Comparison of ENCODE assay signal across 9 mouse cellular contexts in genomic region chr5:72984091-72984490, GRCm38 (mm10). TPM values are rescaled to one million over a fixed set of nuclear protein-coding genes. Genes with fewer than 3 reads are reported as not detected.
DNase-seq lines count a peak whose midpoint lies in the region; ATAC-seq and TF ChIP-seq lines count a peak whose summit lies in the region.
"Had no signal": no experiment of that assay in that cellular context is flagged by ENCODE, and none has a peak within 500 bp of the region (broad histone marks: within the 10 kb centered on the region; RNA-seq: fewer than 3 reads in every experiment).

No protein-coding gene starts in this region.

- no peak overlapping the region for H3K9ac ChIP-seq in embryonic facial prominence, embryonic 11.5 days (replicated peaks; ENCODE audit: low read length)
- H3K9ac ChIP-seq in embryonic facial prominence, embryonic 14.5 days (ENCODE audit: low read depth, low read length), result no peak overlapping the region
- H3K9ac ChIP-seq: neural tube, embryonic 13.5 days had no signal

- no peaks in the 10 kb centered on the region for H3K9me3 ChIP-seq in embryonic facial prominence, embryonic 11.5 days (replicated peaks; ENCODE audit: control insufficient read depth, low read length)
- H3K9me3 ChIP-seq in embryonic facial prominence, embryonic 10.5 days, result no peaks in the 10 kb centered on the region
- no peaks in the 10 kb centered on the region for H3K9me3 ChIP-seq in embryonic facial prominence, embryonic 14.5 days (ENCODE audit: control insufficient read depth, low read length)
- H3K9me3 ChIP-seq: neural tube, embryonic 13.5 days had no signal

- 1% methylated on average over 2 of the region's 2 CpGs for WGBS in embryonic facial prominence, embryonic 11.5 days
- 8% methylated on average over 2 of the region's 2 CpGs for WGBS in embryonic facial prominence, embryonic 10.5 days
- 3% methylated on average over 2 of the region's 2 CpGs for WGBS in embryonic facial prominence, embryonic 14.5 days

- intact Hi-C loops in left cerebral cortex, adult 2 months (cut with DNase I), result loop anchor here (1.0 to 2.0 kb wide), 2 partner anchors 87 to 399 kb away; no protein-coding TSS in a partner anchor

- H3K4me2 ChIP-seq in embryonic facial prominence, embryonic 11.5 days (ENCODE audit: low read depth, low read length), result no peak overlapping the region
- H3K4me2 ChIP-seq in embryonic facial prominence, embryonic 14.5 days (ENCODE audit: low read depth, low read length), result no peak overlapping the region
- H3K4me2 ChIP-seq: neural tube, embryonic 13.5 days had no signal

- H3K27me3 ChIP-seq in embryonic facial prominence, embryonic 11.5 days (ENCODE audit: control insufficient read depth, insufficient read depth, low read length), result no peaks in the 10 kb centered on the region
- no peaks in the 10 kb centered on the region for H3K27me3 ChIP-seq in embryonic facial prominence, embryonic 10.5 days (replicated peaks; ENCODE audit: low read depth, poor library complexity, severe bottlenecking)
- H3K27me3 ChIP-seq in embryonic facial prominence, embryonic 14.5 days (replicated peaks; ENCODE audit: control insufficient read depth, insufficient read depth, low read length), result no peaks in the 10 kb centered on the region
- H3K27me3 ChIP-seq: neural tube, embryonic 13.5 days had no signal

- H3K36me3 ChIP-seq in embryonic facial prominence, embryonic 11.5 days (replicated peaks; ENCODE audit: control insufficient read depth, insufficient read depth, low read depth, low read length), result no peaks in the 10 kb centered on the region
- peaks cover 17% of the 10 kb centered on the region for H3K36me3 ChIP-seq in embryonic facial prominence, embryonic 10.5 days (replicated peaks)
- peaks cover 13% of the 10 kb centered on the region for H3K36me3 ChIP-seq in embryonic facial prominence, embryonic 14.5 days (ENCODE audit: control insufficient read depth, insufficient read depth, low read length)

- H3K4me3 ChIP-seq in embryonic facial prominence, embryonic 11.5 days (ENCODE audit: low read depth, low read length), result no peak overlapping the region
- H3K4me3 ChIP-seq in embryonic facial prominence, embryonic 10.5 days, result no peak overlapping the region
- no peak overlapping the region for H3K4me3 ChIP-seq in left cerebral cortex, adult 2 months
- H3K4me3 ChIP-seq in embryonic facial prominence, embryonic 14.5 days (ENCODE audit: low read depth, low read length), result no peak overlapping the region
- H3K4me3 ChIP-seq: neural tube, embryonic 13.5 days had no signal

- peak; percentile 88 for DNase-seq in embryonic facial prominence, embryonic 11.5 days (ENCODE audit: low spot score)
- DNase-seq in embryonic facial prominence, embryonic 10.5 days (ENCODE audit: low spot score), result no peak
- no peak for DNase-seq in left cerebral cortex, adult 2 months (ENCODE audit: extremely low spot score in 1 of 2, low spot score in 2 of 2)
- DNase-seq in left cerebral cortex, adult 8-10 months (ENCODE audit: low spot score in 2 of 2), result no peak
- peak; percentile 45 for DNase-seq in MEL-GATA-1-ER (ENCODE audit: extremely low read depth, low read depth)
- DNase-seq in embryonic facial prominence, embryonic 14.5 days (ENCODE audit: low spot score), result peak; percentile 83
- no peak for DNase-seq in frontal cortex, postnatal 10 days (ENCODE audit: low spot score in 2 of 2)

- peak; percentile 88 for TF ChIP-seq CTCF in left cerebral cortex, adult 2 months (IDR thresholded peaks at IDR 0.05)

- H3K27ac ChIP-seq in embryonic facial prominence, embryonic 11.5 days (replicated peaks; ENCODE audit: low read depth, low read length), result no peak overlapping the region
- no peak overlapping the region for H3K27ac ChIP-seq in embryonic facial prominence, embryonic 10.5 days (replicated peaks)
- H3K27ac ChIP-seq in left cerebral cortex, adult 2 months, result no peak overlapping the region
- no peak overlapping the region for H3K27ac ChIP-seq in embryonic facial prominence, embryonic 14.5 days (replicated peaks; ENCODE audit: low read depth, low read length)
- H3K27ac ChIP-seq: neural tube, embryonic 13.5 days had no signal

- no peak for ATAC-seq in embryonic facial prominence, embryonic 11.5 days (replicated peaks; ENCODE audit: insufficient number of reproducible peaks, low FRiP score, low TSS enrichment, low read depth)
- no peak for ATAC-seq in embryonic facial prominence, embryonic 14.5 days (ENCODE audit: low read depth)
- peak; percentile 51; the same call in 1 of the 2 replicates for ATAC-seq in neutrophil, adult 5-6 weeks (ENCODE audit: extremely low read depth, insufficient number of reproducible peaks, low FRiP score, poor library complexity, severe bottlenecking)

- H3K4me1 ChIP-seq in embryonic facial prominence, embryonic 11.5 days (ENCODE audit: control insufficient read depth, insufficient read depth, low read length), result no peaks in the 10 kb centered on the region
- peaks cover 13% of the 10 kb centered on the region for H3K4me1 ChIP-seq in embryonic facial prominence, embryonic 10.5 days
- H3K4me1 ChIP-seq in embryonic facial prominence, embryonic 14.5 days (ENCODE audit: control insufficient read depth, insufficient read depth, low read length), result no peaks in the 10 kb centered on the region

RNA-seq across cellular contexts. Expression of gene Gm10135, which starts 9.6 kb away (rescaled TPM):
- polyA plus RNA-seq in embryonic facial prominence, embryonic 11.5 days (2014; fragmentation: Nextera tagmentation; extraction: Ambion mirVana), result not detected in 2 replicates
- not detected in 2 replicates for polyA plus RNA-seq in embryonic facial prominence, embryonic 10.5 days (2016; fragmentation: Nextera tagmentation; extraction: Ambion mirVana)
- total RNA-seq in left cerebral cortex, adult 2 months (2021), result not detected
- total RNA-seq in left cerebral cortex, adult 8-10 months (2022), result not detected
- polyA plus RNA-seq in embryonic facial prominence, embryonic 14.5 days (2014; fragmentation: Nextera tagmentation; extraction: Ambion mirVana), result not detected in 2 replicates
- total RNA-seq in neutrophil, adult 5-6 weeks (2017), result 5.1 and 6.4 TPM in 2 replicates
- polyA plus RNA-seq: neural tube, embryonic 13.5 days had no signal

RNA-seq across cellular contexts. Expression of gene Slc10a4, which starts 22.6 kb away (rescaled TPM):
- polyA plus RNA-seq in embryonic facial prominence, embryonic 11.5 days (2014; fragmentation: Nextera tagmentation; extraction: Ambion mirVana), result 1.9 and 2.3 TPM in 2 replicates
- polyA plus RNA-seq in embryonic facial prominence, embryonic 10.5 days (2016; fragmentation: Nextera tagmentation; extraction: Ambion mirVana), result 2.1 and 2.6 TPM in 2 replicates
- 1 to 10 TPM in 1 of 2 experiments, under 1 TPM in 1; 0.36 to 2.2 TPM for total RNA-seq in left cerebral cortex, adult 2 months (2021)
- total RNA-seq in left cerebral cortex, adult 8-10 months (2022), result 1 to 10 TPM; 4.0 to 5.2 (median 4.6) TPM
- 1.8 and 1.9 TPM in 2 replicates for polyA plus RNA-seq in embryonic facial prominence, embryonic 14.5 days (2014; fragmentation: Nextera tagmentation; extraction: Ambion mirVana)
- total RNA-seq in neutrophil, adult 5-6 weeks (2017), result not detected in 2 replicates

Comparison
In these comparisons a context has a peak if more than half of its experiments do, and no peak if none do; other contexts are left out.
1. DNase-seq: peak in embryonic facial prominence, embryonic 11.5 days (single experiment), MEL-GATA-1-ER (single experiment) and embryonic facial prominence, embryonic 14.5 days (single experiment); none in embryonic facial prominence, embryonic 10.5 days (single experiment), left cerebral cortex, adult 2 months (0 of 2), left cerebral cortex, adult 8-10 months (0 of 2) and frontal cortex, postnatal 10 days (0 of 2).